22 mouse cellular contexts compared by ENCODE assay signal in the genomic region with DNA sequence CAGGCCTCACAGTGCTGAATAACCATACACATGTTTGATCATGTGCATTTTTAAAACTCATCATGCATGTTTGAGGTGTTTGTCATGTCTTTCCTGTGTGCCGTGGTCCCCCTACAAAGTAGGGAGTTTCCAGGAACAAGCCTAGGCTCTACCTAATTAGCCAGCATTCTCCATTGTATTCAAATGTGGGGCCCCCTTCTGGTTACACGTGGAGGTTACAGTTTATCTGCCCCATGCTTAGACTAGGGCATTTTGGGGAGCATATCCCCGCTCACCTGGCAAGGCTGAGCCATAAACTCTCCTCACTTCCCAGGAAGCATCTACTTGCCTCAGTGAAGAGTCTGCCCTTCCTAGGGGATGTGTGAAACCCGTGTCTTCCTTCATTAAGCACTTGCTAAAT. TPM values are rescaled to one million over a fixed set of nuclear protein-coding genes. Genes with fewer than 3 reads are reported as not detected.
DNase-seq lines count a peak whose midpoint lies in the region; ATAC-seq and TF ChIP-seq lines count a peak whose summit lies in the region.
"Had no signal": no experiment of that assay in that cellular context is flagged by ENCODE, and none has a peak within 500 bp of the region (broad histone marks: within the 10 kb centered on the region; RNA-seq: fewer than 3 reads in every experiment).

No protein-coding gene starts in this region.

- ATAC-seq in lung, postnatal 0 days = no peak
- ATAC-seq in granulocyte monocyte progenitor cell, adult 5-6 weeks (replicated peaks; ENCODE audit: poor library complexity, severe bottlenecking) = peak; percentile 36; the same call in 1 of the 2 replicates
- no peak for ATAC-seq in inflammation-experienced regulatory T-cells, adult 6 months
- no peak for ATAC-seq in neural tube, embryonic 15.5 days (ENCODE audit: low FRiP score)
- ATAC-seq: forebrain, postnatal 0 days; hindbrain, embryonic 16.5 days had no signal

- H3K4me3 ChIP-seq in heart, adult 2 months = no peak overlapping the region
- H3K4me3 ChIP-seq in lung, postnatal 0 days (ENCODE audit: low read depth, low read length) = no peak overlapping the region
- H3K4me3 ChIP-seq in lung, adult 2 months (replicated peaks; ENCODE audit: extremely low read depth, low read depth, low read length) = no peak overlapping the region
- H3K4me3 ChIP-seq in E14TG2a.4 (replicated peaks; ENCODE audit: low read length) = no peak overlapping the region
- H3K4me3 ChIP-seq in neural tube, embryonic 15.5 days (replicated peaks) = no peak overlapping the region
- H3K4me3 ChIP-seq: embryonic facial prominence, embryonic 15.5 days; limb, embryonic 15.5 days; neural tube, embryonic 12.5 days had no signal

- peaks cover 8% of the 10 kb centered on the region for H3K27me3 ChIP-seq in heart, adult 2 months (ENCODE audit: control insufficient read depth, insufficient read depth, low read length)
- peaks cover 35% of the 10 kb centered on the region for H3K27me3 ChIP-seq in lung, postnatal 0 days (replicated peaks; ENCODE audit: insufficient read depth, low read length)
- H3K27me3 ChIP-seq in E14TG2a.4 (ENCODE audit: insufficient read depth, low read length) = peaks cover 62% of the 10 kb centered on the region
- H3K27me3 ChIP-seq in neural tube, embryonic 15.5 days (replicated peaks) = peaks cover 27% of the 10 kb centered on the region

- no peak overlapping the region for H3K27ac ChIP-seq in heart, adult 2 months
- no peak overlapping the region for H3K27ac ChIP-seq in lung, postnatal 0 days (ENCODE audit: low read length)
- H3K27ac ChIP-seq in neural tube, embryonic 15.5 days (replicated peaks) = no peak overlapping the region
- H3K27ac ChIP-seq: embryonic facial prominence, embryonic 15.5 days; limb, embryonic 15.5 days; neural tube, embryonic 12.5 days had no signal

- intact Hi-C loops in heart, adult 2 months (cut with DNase I) = no loop called here
- intact Hi-C loops in heart, postnatal 25 days (cut with DNase I) = no loop called here

- DNase-seq in heart, adult 2 months = no peak
- no peak for DNase-seq in heart, postnatal 25 days (ENCODE audit: low spot score)
- DNase-seq in lung, postnatal 0 days (ENCODE audit: low spot score) = no peak
- no peak for DNase-seq in lung, adult 2 months
- DNase-seq: adrenal gland, adult 2 months; forebrain, postnatal 0 days; heart, adult 18-20 months; kidney, adult 8-10 months; kidney, postnatal 36 days; lung, embryonic 14.5 days; lung, postnatal 4 days; spleen, adult 18-20 months; thymus, postnatal 4 days had no signal

- 32% methylated on average over 4 of the region's 4 CpGs for WGBS in heart, adult 2 months
- 28% methylated on average over 4 of the region's 4 CpGs for WGBS in lung, postnatal 0 days
- WGBS in lung, adult 2 months = 27% methylated on average over 4 of the region's 4 CpGs
- WGBS in neural tube, embryonic 15.5 days = 36% methylated on average over 4 of the region's 4 CpGs

- H3K4me2 ChIP-seq in lung, postnatal 0 days (replicated peaks; ENCODE audit: low read depth, low read length) = no peak overlapping the region
- H3K4me2 ChIP-seq in neural tube, embryonic 15.5 days = no peak overlapping the region
- H3K4me2 ChIP-seq: embryonic facial prominence, embryonic 15.5 days; limb, embryonic 15.5 days; lung, embryonic 14.5 days; midbrain, embryonic 11.5 days; neural tube, embryonic 12.5 days had no signal

- TF ChIP-seq EP300 in heart, adult 2 months (IDR thresholded peaks at IDR 0.05; ENCODE audit: insufficient read depth, low read depth, low read length) = no peak
- TF ChIP-seq EP300 in lung, postnatal 0 days (IDR thresholded peaks at IDR 0.05) = no peak

- H3K9ac ChIP-seq in heart, adult 2 months (ENCODE audit: low read depth, low read length) = no peak overlapping the region
- no peak overlapping the region for H3K9ac ChIP-seq in lung, postnatal 0 days (replicated peaks; ENCODE audit: low read depth)
- H3K9ac ChIP-seq in neural tube, embryonic 15.5 days (replicated peaks) = no peak overlapping the region
- H3K9ac ChIP-seq: embryonic facial prominence, embryonic 15.5 days; forebrain, postnatal 0 days; limb, embryonic 15.5 days; lung, embryonic 14.5 days; neural tube, embryonic 12.5 days had no signal

- no peaks in the 10 kb centered on the region for H3K36me3 ChIP-seq in heart, adult 2 months (ENCODE audit: control insufficient read depth, insufficient read depth, low read length)
- H3K36me3 ChIP-seq in lung, postnatal 0 days (ENCODE audit: insufficient read depth, low read length) = no peaks in the 10 kb centered on the region
- H3K36me3 ChIP-seq in E14TG2a.4 (ENCODE audit: insufficient read depth, low read length) = no peaks in the 10 kb centered on the region
- H3K36me3 ChIP-seq in neural tube, embryonic 15.5 days = no peaks in the 10 kb centered on the region
- H3K36me3 ChIP-seq: embryonic facial prominence, embryonic 15.5 days; limb, embryonic 15.5 days; neural tube, embryonic 12.5 days had no signal

- no peaks in the 10 kb centered on the region for H3K9me3 ChIP-seq in lung, postnatal 0 days (ENCODE audit: low read length)
- H3K9me3 ChIP-seq in E14TG2a.4 (ENCODE audit: low read length) = no peaks in the 10 kb centered on the region
- no peaks in the 10 kb centered on the region for H3K9me3 ChIP-seq in neural tube, embryonic 15.5 days (replicated peaks)
- H3K9me3 ChIP-seq: embryonic facial prominence, embryonic 15.5 days; limb, embryonic 15.5 days; neural tube, embryonic 12.5 days had no signal

- no peak for TF ChIP-seq POLR2A in heart, adult 2 months (IDR thresholded peaks at IDR 0.05; ENCODE audit: insufficient read depth, low read depth, low read length)
- no peak for TF ChIP-seq POLR2A in lung, adult 2 months (IDR thresholded peaks at IDR 0.05; ENCODE audit: borderline replicate concordance, extremely low read depth, low read depth, low read length)

- H3K4me1 ChIP-seq in heart, adult 2 months (ENCODE audit: control insufficient read depth, insufficient read depth, low read length) = no peaks in the 10 kb centered on the region
- H3K4me1 ChIP-seq in lung, postnatal 0 days (ENCODE audit: insufficient read depth, low read depth, low read length) = peaks cover 5% of the 10 kb centered on the region
- H3K4me1 ChIP-seq in lung, adult 2 months (ENCODE audit: control insufficient read depth, insufficient read depth, low read length) = no peaks in the 10 kb centered on the region
- H3K4me1 ChIP-seq in E14TG2a.4 (replicated peaks; ENCODE audit: low read depth, low read length) = peaks cover 10% of the 10 kb centered on the region
- H3K4me1 ChIP-seq in neural tube, embryonic 15.5 days = peaks cover 18% of the 10 kb centered on the region

- no peaks in the 10 kb centered on the region for H3K79me2 ChIP-seq in heart, adult 2 months (replicated peaks; ENCODE audit: control insufficient read depth, insufficient read depth, low read length)

- TF ChIP-seq CTCF in heart, adult 2 months (IDR thresholded peaks at IDR 0.05) = peak; percentile 39
- peak; percentile 37 for TF ChIP-seq CTCF in lung, postnatal 0 days (IDR thresholded peaks at IDR 0.05)
- no peak for TF ChIP-seq CTCF in lung, adult 2 months (IDR thresholded peaks at IDR 0.05; ENCODE audit: insufficient read depth, low read length)
- TF ChIP-seq CTCF in E14TG2a.4 (conservative IDR thresholded peaks at IDR 0.05; ENCODE audit: low read length) = peak; percentile 45

RNA-seq across cellular contexts. Expression of a gene that starts 3.0 kb away (rescaled TPM):
- 10 to 100 TPM; 12.9 to 14.1 TPM for total RNA-seq in heart, adult 2 months (2021)
- polyA plus RNA-seq in heart, adult 2 months (2012; rRNA removed) = 10.5 and 13.3 TPM in 2 replicates
- total RNA-seq in heart, postnatal 25 days (2021) = 10 to 100 TPM; 12.3 to 13.4 TPM
- 0.04 TPM in 1 of 2 replicates, not detected in the other for polyA plus RNA-seq in lung, postnatal 0 days (2015; fragmentation: Nextera tagmentation; extraction: Ambion mirVana)
- polyA plus RNA-seq in lung, adult 2 months (2012; rRNA removed) = 0.72 and 1.2 TPM in 2 replicates
- total RNA-seq in granulocyte monocyte progenitor cell, adult 5-6 weeks (2014; fragmentation: Nextera tagmentation) = 0.19 TPM in 1 of 2 replicates, not detected in the other
- 0.09 and 0.10 TPM in 2 replicates for total RNA-seq in granulocyte monocyte progenitor cell, adult 5-6 weeks (2017)
- polyA plus RNA-seq in inflammation-experienced regulatory T-cells, adult 6 months (2017; shearing (Covaris generic)) = under 1 TPM in 2 of 3 experiments, not detected in 1; 0.19 to 0.44 TPM
- 7.6 and 9.8 TPM in 2 replicates for polyA plus RNA-seq in neural tube, embryonic 15.5 days (2015; fragmentation: Nextera tagmentation; extraction: Ambion mirVana)
- polyA plus RNA-seq: lung, embryonic 14.5 days had no signal

RNA-seq across cellular contexts. Expression of a gene that starts 56.0 kb away (rescaled TPM):
- 1 to 10 TPM; 5.2 to 6.5 TPM for total RNA-seq in heart, adult 2 months (2021)
- 4.1 and 5.0 TPM in 2 replicates for polyA plus RNA-seq in heart, adult 2 months (2012; rRNA removed)
- total RNA-seq in heart, postnatal 25 days (2021) = 1 to 10 TPM; 4.8 to 5.9 TPM
- 0.23 and 0.36 TPM in 2 replicates for polyA plus RNA-seq in lung, postnatal 0 days (2015; fragmentation: Nextera tagmentation; extraction: Ambion mirVana)
- polyA plus RNA-seq in lung, adult 2 months (2012; rRNA removed) = 0.34 and 1.1 TPM in 2 replicates
- not detected in 2 replicates for total RNA-seq in granulocyte monocyte progenitor cell, adult 5-6 weeks (2014; fragmentation: Nextera tagmentation)
- not detected in 2 replicates for total RNA-seq in granulocyte monocyte progenitor cell, adult 5-6 weeks (2017)
- polyA plus RNA-seq in inflammation-experienced regulatory T-cells, adult 6 months (2017; shearing (Covaris generic)) = 1 to 10 TPM in 2 of 3 experiments, under 1 TPM in 1; 0.99 to 3.2 (median 1.3) TPM
- 7.8 and 9.1 TPM in 2 replicates for polyA plus RNA-seq in neural tube, embryonic 15.5 days (2015; fragmentation: Nextera tagmentation; extraction: Ambion mirVana)

RNA-seq across cellular contexts. Expression of a gene that starts 58.2 kb away (rescaled TPM):
- total RNA-seq in heart, adult 2 months (2021) = 10 to 100 TPM; 21.2 to 21.4 TPM
- polyA plus RNA-seq in heart, adult 2 months (2012; rRNA removed) = 30.3 and 37.0 TPM in 2 replicates
- 10 to 100 TPM; 23.0 to 26.9 TPM for total RNA-seq in heart, postnatal 25 days (2021)
- polyA plus RNA-seq in lung, postnatal 0 days (2015; fragmentation: Nextera tagmentation; extraction: Ambion mirVana) = 5.9 and 8.3 TPM in 2 replicates
- polyA plus RNA-seq in lung, adult 2 months (2012; rRNA removed) = 16.9 and 21.0 TPM in 2 replicates
- 12.0 and 32.9 TPM in 2 replicates for total RNA-seq in granulocyte monocyte progenitor cell, adult 5-6 weeks (2014; fragmentation: Nextera tagmentation)
- 6.0 and 11.3 TPM in 2 replicates for total RNA-seq in granulocyte monocyte progenitor cell, adult 5-6 weeks (2017)
- polyA plus RNA-seq in inflammation-experienced regulatory T-cells, adult 6 months (2017; shearing (Covaris generic)) = 10 to 100 TPM; 22.0 to 35.2 (median 29.8) TPM
- 16.3 and 18.2 TPM in 2 replicates for polyA plus RNA-seq in neural tube, embryonic 15.5 days (2015; fragmentation: Nextera tagmentation; extraction: Ambion mirVana)
